Mouse (Mus musculus): ENCODE results near the gene Lamc1.

DNA sequence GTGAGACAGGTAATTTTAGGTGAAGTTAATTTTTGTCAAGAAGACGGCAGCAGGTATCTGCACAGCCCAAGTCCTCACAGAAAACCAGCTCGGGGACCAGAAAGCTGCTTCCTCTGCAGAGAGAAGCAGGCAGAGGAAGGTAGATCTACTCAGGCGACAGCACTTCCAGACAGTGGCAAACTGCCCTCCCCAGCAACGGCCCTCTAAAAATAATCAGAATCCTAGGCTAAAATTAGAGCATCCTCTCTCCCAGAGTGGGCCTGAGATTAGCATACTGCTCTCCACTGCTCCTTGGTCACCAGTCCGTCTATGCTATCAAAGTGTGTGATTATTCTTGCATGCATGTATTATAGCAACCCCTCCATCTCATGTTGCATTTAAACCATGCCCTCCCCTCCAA, 52.2 kb downstream of the Lamc1 start:
- no peak for TF ChIP-seq CTCF (IDR thresholded peaks at IDR 0.05)
- no peak for TF ChIP-seq EP300 (IDR thresholded peaks at IDR 0.05)
